Mouse (Mus musculus): ENCODE measurements at regions not wholly inside any gene's neighbourhood (a gene's known extent, or its start where the extent isn't known, plus 50 kb on each side); places are given as distances from the start of the nearest gene placed in this dataset.

GRCm38 (mm10) chr12:90893655-90894370, 155.6 kb upstream of the Dio2 start:
- DNase-seq (ENCODE audit: low spot score): no peak

GRCm38 (mm10) chr12:90876230-90877005, 138.2 kb upstream of the Dio2 start:
- H3K9me3 ChIP-seq (replicated peaks; ENCODE audit: control insufficient read depth, low read length): no peaks in the 10 kb centered on the region
- ATAC-seq (ENCODE audit: insufficient read depth, low read depth) (no peak), DNase-seq (ENCODE audit: low spot score) (no peak)
- 70% methylated on average over 5 of the region's 5 CpGs for WGBS
- no peaks in the 10 kb centered on the region for H3K4me1 ChIP-seq (ENCODE audit: control insufficient read depth, insufficient read depth)
- no peaks in the 10 kb centered on the region for H3K36me3 ChIP-seq (replicated peaks; ENCODE audit: control insufficient read depth, insufficient read depth, low read length)
- TF ChIP-seq EP300 (IDR thresholded peaks at IDR 0.05; ENCODE audit: low read depth): no peak
- no peak for TF ChIP-seq CTCF (IDR thresholded peaks at IDR 0.05; ENCODE audit: low read depth)
- H3K27me3 ChIP-seq (ENCODE audit: control insufficient read depth, insufficient read depth, low read length): no peaks in the 10 kb centered on the region
- no peak overlapping the region for H3K27ac ChIP-seq (ENCODE audit: low read depth)
- H3K4me3 ChIP-seq (ENCODE audit: low read depth, low read length): no peak overlapping the region
- H3K4me2 ChIP-seq (ENCODE audit: low read depth, low read length): no peak overlapping the region
- no peak overlapping the region for H3K9ac ChIP-seq (replicated peaks; ENCODE audit: low read depth, low read length)

More at GRCm38 (mm10) chr12:90893655-90894370, 155.6 kb upstream of the Dio2 start:
- TF ChIP-seq EP300 (IDR thresholded peaks at IDR 0.05; ENCODE audit: low read depth) (no peak), CTCF (IDR thresholded peaks at IDR 0.05; ENCODE audit: low read depth) (no peak)
- H3K9ac ChIP-seq (replicated peaks; ENCODE audit: low read depth, low read length): no peak overlapping the region
- no peaks in the 10 kb centered on the region for H3K36me3 ChIP-seq (replicated peaks; ENCODE audit: control insufficient read depth, insufficient read depth, low read length)
- 62% methylated on average over 9 of the region's 9 CpGs for WGBS
- no peaks in the 10 kb centered on the region for H3K4me1 ChIP-seq (ENCODE audit: control insufficient read depth, insufficient read depth)
- no peaks in the 10 kb centered on the region for H3K9me3 ChIP-seq (replicated peaks; ENCODE audit: control insufficient read depth, low read length)
- H3K4me2 ChIP-seq (ENCODE audit: low read depth, low read length): no peak overlapping the region
- no peak overlapping the region for H3K4me3 ChIP-seq (ENCODE audit: low read depth, low read length)
- no peak overlapping the region for H3K27ac ChIP-seq (ENCODE audit: low read depth)
- H3K27me3 ChIP-seq (ENCODE audit: control insufficient read depth, insufficient read depth, low read length): no peaks in the 10 kb centered on the region
- ATAC-seq (ENCODE audit: insufficient read depth, low read depth): no peak

GRCm38 (mm10) chr12:90874840-90875239, 136.6 kb upstream of the Dio2 start:
- Histone ChIP-seq H3K36me3 (replicated peaks; ENCODE audit: control insufficient read depth, insufficient read depth, low read length) (no peaks in the 10 kb centered on the region), H3K27ac (ENCODE audit: low read depth) (no peak overlapping the region), H3K9me3 (replicated peaks; ENCODE audit: control insufficient read depth, low read length) (no peaks in the 10 kb centered on the region), H3K4me1 (ENCODE audit: control insufficient read depth, insufficient read depth) (no peaks in the 10 kb centered on the region), H3K9ac (replicated peaks; ENCODE audit: low read depth, low read length) (no peak overlapping the region), H3K4me2 (ENCODE audit: low read depth, low read length) (no peak overlapping the region), H3K4me3 (ENCODE audit: low read depth, low read length) (no peak overlapping the region), H3K27me3 (ENCODE audit: control insufficient read depth, insufficient read depth, low read length) (no peaks in the 10 kb centered on the region)
- WGBS: 85% methylated on average over 3 of the region's 3 CpGs
- DNase-seq (ENCODE audit: low spot score) (no peak), ATAC-seq (ENCODE audit: insufficient read depth, low read depth) (no peak)
- TF ChIP-seq EP300 (IDR thresholded peaks at IDR 0.05; ENCODE audit: low read depth) (no peak), CTCF (IDR thresholded peaks at IDR 0.05; ENCODE audit: low read depth) (no peak)

GRCm38 (mm10) chr12:90873959-90874358, 135.7 kb upstream of the Dio2 start:
- Histone ChIP-seq H3K4me2 (ENCODE audit: low read depth, low read length) (no peak overlapping the region), H3K4me1 (ENCODE audit: control insufficient read depth, insufficient read depth) (no peaks in the 10 kb centered on the region), H3K27ac (ENCODE audit: low read depth) (no peak overlapping the region), H3K4me3 (ENCODE audit: low read depth, low read length) (no peak overlapping the region), H3K9ac (replicated peaks; ENCODE audit: low read depth, low read length) (no peak overlapping the region), H3K9me3 (replicated peaks; ENCODE audit: control insufficient read depth, low read length) (no peaks in the 10 kb centered on the region), H3K27me3 (ENCODE audit: control insufficient read depth, insufficient read depth, low read length) (no peaks in the 10 kb centered on the region), H3K36me3 (replicated peaks; ENCODE audit: control insufficient read depth, insufficient read depth, low read length) (no peaks in the 10 kb centered on the region)
- no peak for DNase-seq (ENCODE audit: low spot score)
- 91% methylated on average over 3 of the region's 3 CpGs for WGBS
- ATAC-seq (ENCODE audit: insufficient read depth, low read depth): no peak
- TF ChIP-seq EP300 (IDR thresholded peaks at IDR 0.05; ENCODE audit: low read depth) (no peak), CTCF (IDR thresholded peaks at IDR 0.05; ENCODE audit: low read depth) (no peak)

GRCm38 (mm10) chr12:90866597-90866996, 128.4 kb upstream of the Dio2 start:
- Histone ChIP-seq H3K27me3 (ENCODE audit: control insufficient read depth, insufficient read depth, low read length) (no peaks in the 10 kb centered on the region), H3K9ac (replicated peaks; ENCODE audit: low read depth, low read length) (no peak overlapping the region), H3K27ac (ENCODE audit: low read depth) (no peak overlapping the region), H3K4me3 (ENCODE audit: low read depth, low read length) (no peak overlapping the region), H3K4me2 (ENCODE audit: low read depth, low read length) (no peak overlapping the region), H3K36me3 (replicated peaks; ENCODE audit: control insufficient read depth, insufficient read depth, low read length) (no peaks in the 10 kb centered on the region), H3K4me1 (ENCODE audit: control insufficient read depth, insufficient read depth) (no peaks in the 10 kb centered on the region), H3K9me3 (replicated peaks; ENCODE audit: control insufficient read depth, low read length) (no peaks in the 10 kb centered on the region)
- DNase-seq (ENCODE audit: low spot score) (no peak), ATAC-seq (ENCODE audit: insufficient read depth, low read depth) (no peak)
- 89% methylated on average over 4 of the region's 4 CpGs for WGBS
- TF ChIP-seq CTCF (IDR thresholded peaks at IDR 0.05; ENCODE audit: low read depth): no peak
- no peak for TF ChIP-seq EP300 (IDR thresholded peaks at IDR 0.05; ENCODE audit: low read depth)
